Mouse (Mus musculus) adrenal gland, adult 2 months (tissue): ENCODE results near the gene Slc7a11. TPM values are rescaled to one million over a fixed set of nuclear protein-coding genes. Genes with fewer than 3 reads are reported as not detected.

ENCODE experiments used
- DNase-seq: peaks from one replicate; pipeline ENCODE4 v3.0.0; 2021
- polyA plus RNA-seq: library from polyadenylated mRNA; depleted of rRNA; stranded (reverse); fragments of >200 nt; gene quantifications from 2 replicates; pipeline ENCODE4 v1.2.3, GENCODE M21; 2012
- total RNA-seq, 2 experiments: library from RNA; stranded (reverse); gene quantifications; 2 replicates each; pipeline ENCODE4 v1.2.3; 2021

The Slc7a11 gene
- total and polyA plus RNA-seq, 3 experiments = 0.28 to 1.3 (median 0.77) TPM

DNA sequence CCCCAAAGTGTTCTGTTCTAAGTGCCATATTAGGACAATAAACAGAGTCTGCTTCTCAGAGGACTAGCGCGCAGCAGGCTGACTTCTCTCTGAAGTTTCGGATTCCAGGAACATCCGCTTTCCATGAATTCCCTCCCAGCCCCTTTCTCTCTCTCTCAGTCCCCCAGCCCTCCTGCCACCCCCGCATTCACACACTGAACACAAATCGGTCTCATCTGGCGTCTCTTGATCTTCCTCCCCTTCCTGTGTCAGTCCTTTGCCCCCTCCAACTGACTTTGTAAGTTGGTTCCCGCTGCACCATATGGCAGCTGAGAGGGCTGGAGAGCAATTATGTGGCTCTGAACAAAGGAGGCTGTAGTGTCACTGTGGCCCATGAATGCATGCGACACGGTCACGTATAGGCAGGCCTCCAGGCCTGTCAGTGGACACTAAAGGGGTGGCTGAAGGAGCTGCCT is 577.3 kb downstream of the Slc7a11 start:
- DNase-seq = no peak

DNA sequence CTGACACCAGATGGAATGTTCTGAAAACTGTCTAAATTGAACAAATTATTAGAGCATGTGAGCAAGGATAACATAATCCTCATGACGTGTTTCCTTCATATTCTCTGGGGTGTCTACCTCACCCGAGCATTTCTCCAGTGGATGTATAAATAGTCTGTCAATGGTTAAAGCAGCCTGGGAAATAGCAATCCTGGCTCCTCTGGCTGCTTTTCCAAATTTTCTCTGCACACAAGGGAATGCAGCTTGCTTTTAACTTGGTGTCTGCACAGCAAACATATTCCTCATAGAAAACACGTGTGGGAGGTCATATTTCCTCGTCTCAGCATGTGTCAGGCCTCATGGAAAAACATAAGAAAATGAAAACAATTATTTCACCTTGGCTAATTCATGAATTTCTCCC is 586.6 kb downstream of the Slc7a11 start:
- no peak for DNase-seq

DNA sequence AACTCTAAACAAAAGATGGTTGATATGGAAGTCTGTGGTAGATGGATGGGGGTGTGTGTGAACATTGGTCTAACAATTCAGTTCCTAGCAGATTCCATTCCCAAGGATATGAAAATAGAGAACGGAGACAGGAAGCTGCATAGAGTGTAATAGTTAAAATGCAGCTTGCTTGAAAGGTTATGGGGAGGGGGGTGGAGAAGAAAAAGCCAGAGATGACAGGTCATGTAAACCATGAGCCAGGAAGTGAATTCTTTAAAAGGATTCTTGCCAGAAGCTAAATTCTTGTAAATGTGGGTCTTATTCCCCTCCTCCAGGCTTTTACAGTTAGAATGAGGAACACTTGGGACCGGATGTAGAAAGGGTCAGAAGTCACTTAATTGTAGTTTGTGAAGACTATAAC is 589.1 kb downstream of the Slc7a11 start:
- no peak for DNase-seq

DNA sequence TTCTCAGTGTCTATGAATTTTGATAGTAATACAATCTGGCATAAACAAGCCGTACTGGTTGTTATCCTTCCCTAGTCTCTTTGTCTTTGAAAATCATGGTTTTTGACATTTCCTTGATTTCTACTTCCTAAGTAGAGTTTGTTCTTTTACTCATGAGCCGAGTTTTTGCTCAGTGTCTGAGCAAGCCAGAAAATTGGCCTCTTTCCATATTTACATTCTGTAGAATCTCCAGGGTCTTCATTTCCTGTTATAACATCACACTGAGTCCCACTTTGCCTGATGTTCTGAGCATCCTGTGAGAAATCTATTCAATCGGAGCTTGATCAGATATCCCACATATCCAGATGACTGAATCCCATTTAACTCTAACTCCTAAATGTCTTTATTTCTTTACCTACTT is 600.4 kb downstream of the Slc7a11 start:
- no peak for DNase-seq
